Mouse (Mus musculus) megakaryocyte, embryonic 14.5 days (primary cell): ENCODE results near the gene Larp1.

Experiments
- FLI1 ChIP-seq: IDR thresholded peaks from 2 replicates; pipeline ENCODE4 v1.6.1; 2012; ENCODE audit warnings: low read length, inconsistent platforms, mixed read lengths
- GATA1 ChIP-seq: IDR thresholded peaks from 3 replicates; pipeline ENCODE4 v1.6.1; 2012; ENCODE audit warnings: mixed read lengths, low read length, inconsistent platforms, borderline replicate concordance

GRCm38 (mm10) chr11:58028981-58029380, 20.1 kb downstream of the Larp1 start:
- TF ChIP-seq GATA1 (no peak), FLI1 (no peak)
